Mouse (Mus musculus) forebrain, embryonic 12.5 days (tissue): ENCODE data around the gene Rere. TPM values are rescaled to one million over a fixed set of nuclear protein-coding genes. Genes with fewer than 3 reads are reported as not detected.

Experiments used
- ATAC-seq: fragments of 200-750 bp; cut with Nextera tagmentation; 2 replicates; pipeline ENCODE4 v1.8.0; 2017; ENCODE audit warnings: moderate TSS enrichment; ENCODE audit not compliant: low FRiP score
- H3K27ac ChIP-seq: fragments of 300-500 bp; sonication (generic); 2 replicates; pipeline ENCODE4 v1.5.1; 2016; ENCODE audit warnings: mild to moderate bottlenecking
- H3K27me3 ChIP-seq: fragments of 300-500 bp; sonication (generic); 2 replicates; pipeline ENCODE4 v1.6.1; 2016; ENCODE audit warnings: mild to moderate bottlenecking
- H3K36me3 ChIP-seq: fragments of 300-500 bp; sonication (generic); replicated peaks from 2 replicates; pipeline ENCODE4 v1.6.1; 2016; ENCODE audit warnings: mild to moderate bottlenecking
- H3K4me1 ChIP-seq: fragments of 300-500 bp; sonication (generic); 2 replicates; pipeline ENCODE4 v1.6.1; 2016
- H3K4me2 ChIP-seq: fragments of 300-500 bp; sonication (generic); 2 replicates; pipeline ENCODE4 v1.6.1; 2016; ENCODE audit warnings: mild to moderate bottlenecking, moderate library complexity
- H3K4me3 ChIP-seq: fragments of 300-500 bp; sonication (generic); replicated peaks from 2 replicates; pipeline ENCODE4 v1.5.1; 2016; ENCODE audit warnings: mild to moderate bottlenecking
- H3K9ac ChIP-seq: fragments of 300-500 bp; sonication (generic); 2 replicates; pipeline ENCODE4 v1.6.1; 2016; ENCODE audit warnings: mild to moderate bottlenecking
- H3K9me3 ChIP-seq: fragments of 300-500 bp; sonication (generic); 2 replicates; pipeline ENCODE4 v1.6.1; 2016
- WGBS: fragments of 180-500 bp; shearing (Covaris S2); methylation state at CpG from one replicate; pipeline ENCODE4 v1.1.7; 2016; 5-methylcytosine and 5-hydroxymethylcytosine counted together
- polyA plus RNA-seq: library from polyadenylated mRNA; unstranded; fragments of >200 nt; fragmentation: Nextera tagmentation; extraction: Ambion mirVana; gene quantifications from 2 replicates; pipeline ENCODE4 v1.2.1, GENCODE M21; 2016

The Rere gene
- 41.5 and 44.4 TPM in 2 replicates for polyA plus RNA-seq

- WGBS, result under 1% methylated on average over 40 of the region's 60 CpGs
- H3K27ac ChIP-seq, result peak within 1 kb of the TSS; percentile 97
- ATAC-seq, result peak; percentile 98
These were observed at the start of gene Rere for GRCm38 (mm10) chr4:150281018-150281761. Rere (plus strand) TSS chr4:150281646.

GRCm38 (mm10) chr4:150231871-150232270 lies 49.6 kb upstream of the Rere start:
- H3K4me2 ChIP-seq, result no peak overlapping the region
- no peak overlapping the region for H3K27ac ChIP-seq
- no peaks in the 10 kb centered on the region for H3K36me3 ChIP-seq
- 60% methylated on average over 8 of the region's 8 CpGs for WGBS
- H3K4me1 ChIP-seq, result peaks cover 49% of the 10 kb centered on the region
- H3K27me3 ChIP-seq, result peaks cover 15% of the 10 kb centered on the region; the same call in 1 of the 2 replicates
- H3K4me3 ChIP-seq, result no peak overlapping the region
- no peak overlapping the region for H3K9ac ChIP-seq
- ATAC-seq, result no peak
- H3K9me3 ChIP-seq, result no peaks in the 10 kb centered on the region

More at GRCm38 (mm10) chr4:150281018-150281761, at the start of gene Rere:
- Histone ChIP-seq H3K27me3 (no peaks in the 10 kb centered on the region), H3K4me2 (peak within 1 kb of the TSS; percentile 75), H3K4me3 (peak within 1 kb of the TSS; percentile 97), H3K9ac (peak within 1 kb of the TSS; percentile 100), H3K4me1 (peaks cover 31% of the 10 kb centered on the region), H3K36me3 (no peaks in the 10 kb centered on the region), H3K9me3 (no peaks in the 10 kb centered on the region)

- WGBS, result 39% methylated on average over 8 of the region's 8 CpGs
- Histone ChIP-seq H3K27ac (peak overlapping the region; percentile 67), H3K27me3 (peaks cover 15% of the 10 kb centered on the region; the same call in 1 of the 2 replicates), H3K9me3 (no peaks in the 10 kb centered on the region), H3K9ac (no peak overlapping the region), H3K4me3 (no peak overlapping the region), H3K4me2 (no peak overlapping the region), H3K4me1 (peaks cover 55% of the 10 kb centered on the region), H3K36me3 (no peaks in the 10 kb centered on the region; the same call in 1 of the 2 replicates)
- ATAC-seq, result no peak
These were observed 46.7 kb upstream of the Rere start for GRCm38 (mm10) chr4:150234599-150235327.

- H3K36me3 ChIP-seq, result peaks cover 3% of the 10 kb centered on the region
- H3K27ac ChIP-seq, result no peak overlapping the region; the same call in 1 of the 2 replicates
- H3K4me2 ChIP-seq, result no peak overlapping the region
- no peaks in the 10 kb centered on the region for H3K9me3 ChIP-seq
- H3K27me3 ChIP-seq, result peaks cover 14% of the 10 kb centered on the region; the same call in 1 of the 2 replicates
- no peak overlapping the region for H3K4me3 ChIP-seq
- peaks cover 53% of the 10 kb centered on the region for H3K4me1 ChIP-seq
- no peak for ATAC-seq
- 68% methylated on average over 4 of the region's 4 CpGs for WGBS
- H3K9ac ChIP-seq, result no peak overlapping the region
These were observed 45.9 kb upstream of the Rere start for GRCm38 (mm10) chr4:150235585-150235984.

GRCm38 (mm10) chr4:150236031-150236430 lies 45.4 kb upstream of the Rere start:
- Histone ChIP-seq H3K9ac (peak overlapping the region; percentile 87; the same call in 1 of the 2 replicates), H3K27ac (peak overlapping the region; percentile 99), H3K4me3 (peak overlapping the region; percentile 82), H3K4me1 (peaks cover 50% of the 10 kb centered on the region), H3K27me3 (peaks cover 12% of the 10 kb centered on the region; the same call in 1 of the 2 replicates), H3K36me3 (peaks cover 7% of the 10 kb centered on the region), H3K4me2 (peak overlapping the region; percentile 87), H3K9me3 (no peaks in the 10 kb centered on the region)
- no peak for ATAC-seq
- WGBS, result 83% methylated on average over 8 of the region's 8 CpGs

- peak; percentile 97 for ATAC-seq
- peaks cover 51% of the 10 kb centered on the region for H3K4me1 ChIP-seq
- WGBS, result under 1% methylated on average over 77 of the region's 78 CpGs
These were observed 44.6 kb upstream of the Rere start, which contains the start of gene Eno1 for GRCm38 (mm10) chr4:150236521-150237481. Eno1 (plus strand) TSS chr4:150236721.

GRCm38 (mm10) chr4:150237636-150238361 lies 43.6 kb upstream of the Rere start:
- peak overlapping the region; percentile 82 for H3K4me3 ChIP-seq
- H3K27me3 ChIP-seq, result no peaks in the 10 kb centered on the region
- no peaks in the 10 kb centered on the region for H3K9me3 ChIP-seq
- H3K27ac ChIP-seq, result peak overlapping the region; percentile 99
- H3K36me3 ChIP-seq, result peaks cover 24% of the 10 kb centered on the region
- ATAC-seq, result no peak
- H3K4me1 ChIP-seq, result peaks cover 56% of the 10 kb centered on the region
- peak overlapping the region; percentile 87 for H3K4me2 ChIP-seq
- peak overlapping the region; percentile 87 for H3K9ac ChIP-seq
- WGBS, result under 1% methylated on average over 21 of the region's 21 CpGs

More at GRCm38 (mm10) chr4:150236521-150237481, 44.6 kb upstream of the Rere start, which contains the start of gene Eno1:
- H3K9ac ChIP-seq, result peak within 1 kb of the TSS; percentile 87
- peak within 1 kb of the TSS; percentile 99 for H3K27ac ChIP-seq
- H3K9me3 ChIP-seq, result no peaks in the 10 kb centered on the region
- H3K4me2 ChIP-seq, result peak within 1 kb of the TSS; percentile 87
- H3K27me3 ChIP-seq, result peaks cover 6% of the 10 kb centered on the region; the same call in 1 of the 2 replicates
- H3K4me3 ChIP-seq, result peak within 1 kb of the TSS; percentile 82
- peaks cover 14% of the 10 kb centered on the region for H3K36me3 ChIP-seq

- Histone ChIP-seq H3K36me3 (peaks cover 32% of the 10 kb centered on the region), H3K9me3 (no peaks in the 10 kb centered on the region), H3K4me3 (peak overlapping the region; percentile 82), H3K4me2 (peak overlapping the region; percentile 87), H3K27ac (peak overlapping the region; percentile 99), H3K4me1 (peaks cover 56% of the 10 kb centered on the region), H3K9ac (peak overlapping the region; percentile 87), H3K27me3 (no peaks in the 10 kb centered on the region)
- 3% methylated on average over 3 of the region's 3 CpGs for WGBS
- ATAC-seq, result no peak
These were observed 42.9 kb upstream of the Rere start for GRCm38 (mm10) chr4:150238433-150239086.

- Histone ChIP-seq H3K36me3 (peaks cover 36% of the 10 kb centered on the region), H3K27me3 (no peaks in the 10 kb centered on the region), H3K9me3 (no peaks in the 10 kb centered on the region), H3K27ac (0 out of 2 replicates have a peak overlapping the region, but pooled peaks have one; percentile 20), H3K9ac (peak overlapping the region; percentile 87), H3K4me2 (peak overlapping the region; percentile 87), H3K4me3 (peak overlapping the region; percentile 82), H3K4me1 (peaks cover 56% of the 10 kb centered on the region)
- 24% methylated on average over 5 of the region's 5 CpGs for WGBS
- no peak for ATAC-seq
These were observed 42.4 kb upstream of the Rere start for GRCm38 (mm10) chr4:150239087-150239480.

- 0 out of 2 replicates have a peak overlapping the region, but pooled peaks have one; percentile 87 for H3K9ac ChIP-seq
- peak overlapping the region; percentile 87 for H3K4me2 ChIP-seq
- H3K4me3 ChIP-seq, result peak overlapping the region; percentile 82
- H3K9me3 ChIP-seq, result no peaks in the 10 kb centered on the region
- peaks cover 41% of the 10 kb centered on the region for H3K36me3 ChIP-seq
- no peak overlapping the region for H3K27ac ChIP-seq
- 35% methylated on average over 6 of the region's 6 CpGs for WGBS
- no peaks in the 10 kb centered on the region for H3K27me3 ChIP-seq
- H3K4me1 ChIP-seq, result peaks cover 52% of the 10 kb centered on the region
- no peak for ATAC-seq
These were observed 41.9 kb upstream of the Rere start for GRCm38 (mm10) chr4:150239503-150239902.
